Mouse (Mus musculus) olfactory bulb, adult 2 months (tissue): ENCODE measurements around the gene RPS10-NUDT3. TPM values are rescaled to one million over a fixed set of nuclear protein-coding genes. Genes with fewer than 3 reads are reported as not detected.
A peak's percentile ranks its signal among the peaks of the same experiment; 100 is the strongest.

Experiments
- H3K27ac ChIP-seq: fragments of 200-500 bp; 2 replicates; pipeline ENCODE4 v1.5.1; 2012; ENCODE audit warnings: low read depth, low read length; ENCODE audit not compliant: insufficient read depth
- H3K4me1 ChIP-seq: fragments of 200-500 bp; 2 replicates; pipeline ENCODE4 v1.6.1; 2012; ENCODE audit warnings: low read length; ENCODE audit not compliant: control insufficient read depth, insufficient read depth
- H3K4me3 ChIP-seq: fragments of 200-500 bp; 2 replicates; pipeline ENCODE4 v1.5.1; 2012; ENCODE audit warnings: mild to moderate bottlenecking, low read depth, low read length, moderate library complexity; ENCODE audit not compliant: insufficient read depth
- CTCF ChIP-seq: fragments of 200-500 bp; IDR thresholded peaks from 2 replicates; pipeline ENCODE4 v1.5.1; 2012; ENCODE audit warnings: low read depth, mild to moderate bottlenecking, low read length, moderate library complexity; ENCODE audit not compliant: insufficient read depth
- POLR2A ChIP-seq: fragments of 200-500 bp; IDR thresholded peaks from 2 replicates; pipeline ENCODE4 v1.6.1; 2012; ENCODE audit warnings: mild to moderate bottlenecking, low read depth, low read length, moderate library complexity; ENCODE audit not compliant: insufficient read depth
- WGBS: fragments of 180-500 bp; shearing (Covaris S2); methylation state at CpG from one replicate; pipeline ENCODE4 v1.1.7; 2018; 5-methylcytosine and 5-hydroxymethylcytosine counted together
- polyA plus RNA-seq: library from polyadenylated mRNA; stranded (reverse); fragments of >200 nt; gene quantifications from 2 replicates; pipeline ENCODE4 v1.2.4, GENCODE M21; 2012; ENCODE audit warnings: low replicate concordance; ENCODE audit not compliant: missing spikeins, insufficient read depth, insufficient read length

Gene RPS10-NUDT3
- polyA plus RNA-seq, 1 experiment = not detected

GRCm38 (mm10) chr17:27574470-27575115 is 60.4 kb downstream of the RPS10-NUDT3 start:
- Histone ChIP-seq H3K4me3 (no peak overlapping the region), H3K4me1 (peaks cover 27% of the 10 kb centered on the region), H3K27ac (no peak overlapping the region)
- 57% methylated on average over 14 of the region's 16 CpGs for WGBS
- TF ChIP-seq CTCF (no peak), POLR2A (no peak)

- H3K27ac ChIP-seq = no peak overlapping the region
- TF ChIP-seq POLR2A = no peak
- TF ChIP-seq CTCF = no peak
- H3K4me3 ChIP-seq = no peak overlapping the region
- WGBS = 77% methylated on average over 10 of the region's 10 CpGs
- peaks cover 23% of the 10 kb centered on the region for H3K4me1 ChIP-seq
Measured at GRCm38 (mm10) chr17:27573772-27574320, 61.2 kb downstream of the RPS10-NUDT3 start.

DNA sequence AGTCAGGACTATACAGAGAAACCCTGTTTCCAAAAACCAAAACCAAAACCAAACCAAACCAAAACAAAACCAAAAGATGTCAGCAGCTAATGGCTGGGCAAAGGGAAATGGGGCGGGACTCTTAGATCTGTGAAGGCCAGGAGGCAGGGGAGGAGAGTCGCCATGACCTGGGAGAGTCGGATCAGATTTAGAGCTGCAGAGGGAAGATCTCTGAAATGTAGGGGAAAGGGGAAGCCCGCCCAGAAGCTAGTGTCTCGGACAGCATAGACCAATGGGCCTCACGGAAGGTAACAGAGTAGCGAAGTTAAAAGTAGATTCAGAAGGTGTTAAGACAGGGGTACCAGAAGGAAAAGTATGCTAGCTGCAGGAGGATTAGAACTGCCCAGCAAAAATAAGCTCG is 63.7 kb downstream of the RPS10-NUDT3 start:
- no peak overlapping the region for H3K4me3 ChIP-seq
- TF ChIP-seq POLR2A (no peak), CTCF (no peak)
- H3K4me1 ChIP-seq = peaks cover 16% of the 10 kb centered on the region
- no peak overlapping the region for H3K27ac ChIP-seq
- 79% methylated on average over 8 of the region's 8 CpGs for WGBS

GRCm38 (mm10) chr17:27568228-27568627 is 66.8 kb downstream of the RPS10-NUDT3 start:
- Histone ChIP-seq H3K27ac (no peak overlapping the region), H3K4me3 (no peak overlapping the region), H3K4me1 (peaks cover 14% of the 10 kb centered on the region)
- 69% methylated on average over 5 of the region's 5 CpGs for WGBS
- no peak for TF ChIP-seq POLR2A
- no peak for TF ChIP-seq CTCF

- H3K4me3 ChIP-seq = peak overlapping the region; percentile 71
- WGBS = under 1% methylated on average over 13 of the region's 13 CpGs
- H3K4me1 ChIP-seq = peaks cover 30% of the 10 kb centered on the region
- TF ChIP-seq POLR2A = no peak
- H3K27ac ChIP-seq = 0 out of 2 replicates have a peak overlapping the region, but pooled peaks have one; percentile 15
Measured at GRCm38 (mm10) chr17:27565942-27566267, 69.1 kb downstream of the RPS10-NUDT3 start.

DNA sequence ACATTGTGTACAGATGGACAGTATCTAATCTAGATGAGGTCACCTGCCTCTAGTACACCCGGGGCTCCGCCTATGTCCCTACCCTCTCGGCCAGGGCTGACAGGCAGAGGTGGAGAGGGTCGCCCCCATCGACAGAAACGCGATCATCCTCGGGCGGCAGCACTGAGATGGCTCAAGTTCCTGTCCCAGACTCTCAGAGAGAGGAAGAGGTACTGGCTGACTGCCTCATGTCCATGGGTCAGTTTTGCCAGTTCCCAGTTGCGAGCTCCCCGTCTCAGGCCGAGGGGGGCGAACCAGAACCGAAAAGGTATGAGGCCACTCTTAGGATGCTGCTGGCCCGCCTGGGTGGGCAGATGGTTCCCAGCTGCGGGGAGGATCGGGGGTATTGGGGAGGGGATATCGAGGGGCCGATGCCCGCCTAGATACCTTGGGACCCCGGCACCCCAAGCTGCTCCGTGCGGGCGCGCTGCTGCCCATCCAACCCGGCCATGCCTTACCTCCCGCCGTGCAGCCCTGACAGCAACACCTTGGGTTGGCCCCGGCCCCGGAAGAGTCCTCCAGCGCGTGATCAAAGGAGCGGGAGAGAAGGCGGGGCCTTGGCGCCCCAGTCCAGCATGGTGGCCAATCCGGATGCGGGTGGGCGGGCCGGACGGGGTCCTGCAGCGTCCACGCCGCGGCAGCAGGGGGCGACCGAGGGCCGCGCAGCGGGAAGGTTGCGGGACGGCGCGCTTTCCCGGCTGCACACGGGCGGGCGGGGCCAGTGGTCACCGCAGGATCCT is 69.7 kb downstream of the RPS10-NUDT3 start, which contains the start of gene AI413582:
TSS of gene AI413582 (minus strand) at position 594 of the 779 bp plus-strand sequence.
- H3K27ac ChIP-seq = 0 out of 2 replicates have a peak within 1 kb of the TSS, but pooled peaks have one; percentile 15

GRCm38 (mm10) chr17:27564391-27565162 is 70.4 kb downstream of the RPS10-NUDT3 start:
- WGBS = 30% methylated on average over 20 of the region's 20 CpGs
- 0 out of 2 replicates have a peak, but pooled peaks have one; percentile 10 for TF ChIP-seq POLR2A
- no peak for TF ChIP-seq CTCF
- Histone ChIP-seq H3K4me1 (peaks cover 37% of the 10 kb centered on the region), H3K4me3 (peak overlapping the region; percentile 71), H3K27ac (no peak overlapping the region)

More for the DNA sequence above, 69.7 kb downstream of the RPS10-NUDT3 start, which contains the start of gene AI413582:
- TF ChIP-seq POLR2A = peak; percentile 45; the same call in 1 of the 2 replicates
- TF ChIP-seq CTCF = peak; percentile 87; the same call in 1 of the 2 replicates
- peaks cover 33% of the 10 kb centered on the region for H3K4me1 ChIP-seq
- under 1% methylated on average over 58 of the region's 58 CpGs for WGBS
- H3K4me3 ChIP-seq = peak within 1 kb of the TSS; percentile 71

- H3K27ac ChIP-seq = no peak overlapping the region
- TF ChIP-seq POLR2A (no peak), CTCF (no peak)
- H3K4me1 ChIP-seq = peaks cover 39% of the 10 kb centered on the region
- no peak overlapping the region for H3K4me3 ChIP-seq
- WGBS = 72% methylated on average over 7 of the region's 7 CpGs
Measured at GRCm38 (mm10) chr17:27563771-27564244, 71.2 kb downstream of the RPS10-NUDT3 start.
